Mouse (Mus musculus) midbrain, embryonic 13.5 days (tissue): ENCODE data around the gene Suox. TPM values are rescaled to one million over a fixed set of nuclear protein-coding genes. Genes with fewer than 3 reads are reported as not detected.

Experiments used
- ATAC-seq: fragments of 200-750 bp; cut with Nextera tagmentation; 2 replicates; pipeline ENCODE4 v1.8.0; 2017; ENCODE audit warnings: mild to moderate bottlenecking, moderate TSS enrichment, moderate library complexity
- H3K27ac ChIP-seq: fragments of 300-500 bp; sonication (generic); 2 replicates; pipeline ENCODE4 v1.5.1; 2015; ENCODE audit warnings: inconsistent platforms, mild to moderate bottlenecking, moderate library complexity
- H3K27me3 ChIP-seq: fragments of 300-500 bp; sonication (generic); 2 replicates; pipeline ENCODE4 v1.6.1; 2015; ENCODE audit warnings: mild to moderate bottlenecking, inconsistent platforms
- H3K36me3 ChIP-seq: fragments of 300-500 bp; sonication (generic); 2 replicates; pipeline ENCODE4 v1.6.1; 2015; ENCODE audit warnings: mild to moderate bottlenecking, inconsistent platforms
- H3K4me1 ChIP-seq: fragments of 300-500 bp; sonication (generic); replicated peaks from 2 replicates; pipeline ENCODE4 v1.6.1; 2015; ENCODE audit warnings: inconsistent platforms
- H3K4me2 ChIP-seq: fragments of 300-500 bp; sonication (generic); replicated peaks from 2 replicates; pipeline ENCODE4 v1.6.1; 2015; ENCODE audit warnings: moderate library complexity, mild to moderate bottlenecking, inconsistent platforms
- H3K4me3 ChIP-seq: fragments of 300-500 bp; sonication (generic); replicated peaks from 2 replicates; pipeline ENCODE4 v1.5.1; 2015; ENCODE audit warnings: mild to moderate bottlenecking, inconsistent platforms
- H3K9ac ChIP-seq: fragments of 300-500 bp; sonication (generic); replicated peaks from 2 replicates; pipeline ENCODE4 v1.6.1; 2015; ENCODE audit warnings: mild to moderate bottlenecking, inconsistent platforms
- H3K9me3 ChIP-seq: fragments of 300-500 bp; sonication (generic); 2 replicates; pipeline ENCODE4 v1.6.1; 2016; ENCODE audit warnings: mild to moderate bottlenecking, inconsistent platforms
- WGBS: fragments of 180-500 bp; shearing (Covaris S2); methylation state at CpG from one replicate; pipeline ENCODE4 v1.1.7; 2015; 5-methylcytosine and 5-hydroxymethylcytosine counted together
- polyA plus RNA-seq: library from polyadenylated mRNA; unstranded; fragments of >200 nt; fragmentation: Nextera tagmentation; extraction: Ambion mirVana; gene quantifications from 2 replicates; pipeline ENCODE4 v1.2.1, GENCODE M21; 2015

Suox gene
- polyA plus RNA-seq, 1 experiment from 2014 or later = 13.7 TPM

- ATAC-seq = no peak
- no peak overlapping the region for H3K4me3 ChIP-seq
- H3K4me2 ChIP-seq = no peak overlapping the region
- no peak overlapping the region for H3K27ac ChIP-seq
- peaks cover 26% of the 10 kb centered on the region for H3K36me3 ChIP-seq
- H3K27me3 ChIP-seq = no peaks in the 10 kb centered on the region
- 85% methylated on average over 3 of the region's 3 CpGs for WGBS
- no peak overlapping the region for H3K9ac ChIP-seq
- H3K9me3 ChIP-seq = no peaks in the 10 kb centered on the region
- peaks cover 9% of the 10 kb centered on the region for H3K4me1 ChIP-seq
Observed at GRCm38 (mm10) chr10:128621986-128622520, 51.8 kb downstream of the Suox start.

GRCm38 (mm10) chr10:128620241-128620640 is 53.6 kb downstream of the Suox start:
- H3K9me3 ChIP-seq = no peaks in the 10 kb centered on the region
- H3K27me3 ChIP-seq = no peaks in the 10 kb centered on the region
- no peak for ATAC-seq

More at GRCm38 (mm10) chr10:128620241-128620640, 53.6 kb downstream of the Suox start:
- Histone ChIP-seq H3K4me2 (no peak overlapping the region), H3K4me3 (no peak overlapping the region), H3K9ac (no peak overlapping the region), H3K27ac (no peak overlapping the region), H3K36me3 (peaks cover 26% of the 10 kb centered on the region), H3K4me1 (peaks cover 4% of the 10 kb centered on the region)

Other genes with a start within 250 kb of the Suox start
- gene Smarcc2, start 214.8 kb downstream of the Suox start, polyA plus RNA-seq = 200 and 212 TPM in 2 replicates
- gene Myl6, start 179.9 kb downstream of the Suox start, polyA plus RNA-seq = 836 and 885 TPM in 2 replicates
- gene Myl6b, start 175.4 kb downstream of the Suox start, polyA plus RNA-seq = 3.4 and 4.3 TPM in 2 replicates
- gene Esyt1, start 148.2 kb downstream of the Suox start, polyA plus RNA-seq = 11.6 and 13.7 TPM in 2 replicates
- 23.3 and 24.2 TPM in 2 replicates for gene Zc3h10, start 126.3 kb downstream of the Suox start, polyA plus RNA-seq
- 2,545 and 2,595 TPM in 2 replicates for gene Rpl41, start 124.8 kb downstream of the Suox start, polyA plus RNA-seq
- 139 TPM in 2 replicates for gene Pa2g4, start 108.1 kb downstream of the Suox start, polyA plus RNA-seq
- gene Erbb3, start 84.4 kb downstream of the Suox start, polyA plus RNA-seq = 0.13 and 0.19 TPM in 2 replicates
- gene Rps26, start 47.3 kb downstream of the Suox start, polyA plus RNA-seq = 461 and 477 TPM in 2 replicates
- 16.5 and 17.0 TPM in 2 replicates for gene Ikzf4, start 28.1 kb downstream of the Suox start, polyA plus RNA-seq
- 106 and 107 TPM in 2 replicates for gene Rab5b, start 22.2 kb upstream of the Suox start, polyA plus RNA-seq
- gene Pmel, start 30.1 kb upstream of the Suox start, polyA plus RNA-seq = 0.09 and 0.15 TPM in 2 replicates
- 36.2 TPM in 2 replicates for gene Cdk2, start 31.0 kb upstream of the Suox start, polyA plus RNA-seq
- 5.0 TPM in 2 replicates for gene Dgka, start 70.8 kb upstream of the Suox start, polyA plus RNA-seq
- gene Pym1, start 73.8 kb upstream of the Suox start, polyA plus RNA-seq = 50.6 and 51.8 TPM in 2 replicates
- gene Mmp19, start 116.8 kb upstream of the Suox start, polyA plus RNA-seq = 0.32 and 0.48 TPM in 2 replicates
- gene Dnajc14, start 130.0 kb upstream of the Suox start, polyA plus RNA-seq = 54.1 and 56.3 TPM in 2 replicates
- 17.4 and 17.5 TPM in 2 replicates for gene Tmem198b, start 130.3 kb upstream of the Suox start, polyA plus RNA-seq
- 203 and 209 TPM in 2 replicates for gene Sarnp, start 143.3 kb upstream of the Suox start, polyA plus RNA-seq
- 29.3 and 31.3 TPM in 2 replicates for gene Ormdl2, start 147.6 kb upstream of the Suox start, polyA plus RNA-seq
- gene Gdf11, start 217.6 kb upstream of the Suox start, polyA plus RNA-seq = 11.2 and 11.7 TPM in 2 replicates
- 127 and 141 TPM in 2 replicates for gene Cd63, start 226.9 kb upstream of the Suox start, polyA plus RNA-seq
- 14.8 and 20.9 TPM in 2 replicates for gene Rdh5, start 248.8 kb upstream of the Suox start, polyA plus RNA-seq
- gene Bloc1s1, start 250.0 kb upstream of the Suox start, polyA plus RNA-seq = 266 and 289 TPM in 2 replicates